Mouse (Mus musculus) hindbrain, embryonic 13.5 days (tissue): Measurements from ENCODE around the gene Gm11444. TPM values are rescaled to one million over a fixed set of nuclear protein-coding genes. Genes with fewer than 3 reads are reported as not detected.
A peak's percentile ranks its signal among the peaks of the same experiment; 100 is the strongest.

Source experiments
- ATAC-seq: fragments of 200-750 bp; cut with Nextera tagmentation; 2 replicates; pipeline ENCODE4 v1.8.0; 2017; ENCODE audit warnings: moderate TSS enrichment; ENCODE audit not compliant: low FRiP score
- H3K27ac ChIP-seq: fragments of 300-500 bp; sonication (generic); 2 replicates; pipeline ENCODE4 v1.5.1; 2015; ENCODE audit warnings: inconsistent platforms, mild to moderate bottlenecking, moderate library complexity
- H3K27me3 ChIP-seq: fragments of 300-500 bp; sonication (generic); 2 replicates; pipeline ENCODE4 v1.6.1; 2015; ENCODE audit warnings: mild to moderate bottlenecking, inconsistent platforms
- H3K36me3 ChIP-seq: fragments of 300-500 bp; sonication (generic); 2 replicates; pipeline ENCODE4 v1.6.1; 2015; ENCODE audit warnings: mild to moderate bottlenecking, inconsistent platforms
- H3K4me1 ChIP-seq: fragments of 300-500 bp; sonication (generic); replicated peaks from 2 replicates; pipeline ENCODE4 v1.6.1; 2015; ENCODE audit warnings: inconsistent platforms
- H3K4me2 ChIP-seq: fragments of 300-500 bp; sonication (generic); 2 replicates; pipeline ENCODE4 v1.6.1; 2015; ENCODE audit warnings: inconsistent platforms, mild to moderate bottlenecking, moderate library complexity
- H3K4me3 ChIP-seq: fragments of 300-500 bp; sonication (generic); 2 replicates; pipeline ENCODE4 v1.5.1; 2015; ENCODE audit warnings: mild to moderate bottlenecking, inconsistent platforms
- H3K9ac ChIP-seq: fragments of 300-500 bp; sonication (generic); 2 replicates; pipeline ENCODE4 v1.6.1; 2015; ENCODE audit warnings: mild to moderate bottlenecking, inconsistent platforms
- H3K9me3 ChIP-seq: fragments of 300-500 bp; sonication (generic); 2 replicates; pipeline ENCODE4 v1.6.1; 2016; ENCODE audit warnings: inconsistent platforms
- WGBS: fragments of 180-500 bp; shearing (Covaris S2); methylation state at CpG from one replicate; pipeline ENCODE4 v1.1.7; 2015; 5-methylcytosine and 5-hydroxymethylcytosine counted together
- polyA plus RNA-seq: library from polyadenylated mRNA; unstranded; fragments of >200 nt; fragmentation: Nextera tagmentation; extraction: Ambion mirVana; gene quantifications from 2 replicates; pipeline ENCODE4 v1.2.1, GENCODE M21; 2015

The Gm11444 gene
- polyA plus RNA-seq: not detected in 2 replicates

- peak within 1 kb of the TSS; percentile 52 for H3K4me2 ChIP-seq
- 80% methylated on average over 6 of the region's 6 CpGs for WGBS
- no peak for ATAC-seq
- no peaks in the 10 kb centered on the region for H3K4me1 ChIP-seq
- no peaks in the 10 kb centered on the region for H3K9me3 ChIP-seq
- H3K27me3 ChIP-seq: peaks cover 39% of the 10 kb centered on the region
- H3K9ac ChIP-seq: no peak within 1 kb of the TSS
- no peaks in the 10 kb centered on the region for H3K36me3 ChIP-seq
- no peak within 1 kb of the TSS for H3K27ac ChIP-seq
- peak within 1 kb of the TSS; percentile 29 for H3K4me3 ChIP-seq
Observed at GRCm38 (mm10) chr11:85850233-85850632, at the start of gene Gm11444. TSS of gene Gm11444 (minus strand) at chr11:85850333.

- Histone ChIP-seq H3K36me3 (no peaks in the 10 kb centered on the region), H3K27ac (no peak overlapping the region), H3K4me2 (no peak overlapping the region), H3K9me3 (no peaks in the 10 kb centered on the region), H3K9ac (no peak overlapping the region), H3K27me3 (peaks cover 98% of the 10 kb centered on the region), H3K4me1 (peaks cover 9% of the 10 kb centered on the region), H3K4me3 (no peak overlapping the region)
- WGBS: 26% methylated on average over 10 of the region's 13 CpGs
- ATAC-seq: no peak
Observed at GRCm38 (mm10) chr11:85896335-85896985, 46.3 kb upstream of the Gm11444 start.

GRCm38 (mm10) chr11:85894731-85895545 is 44.8 kb upstream of the Gm11444 start:
- H3K36me3 ChIP-seq: no peaks in the 10 kb centered on the region
- peaks cover 98% of the 10 kb centered on the region for H3K27me3 ChIP-seq
- H3K9me3 ChIP-seq: no peaks in the 10 kb centered on the region
- 1% methylated on average over 43 of the region's 43 CpGs for WGBS
- peak overlapping the region; percentile 22 for H3K4me3 ChIP-seq
- peaks cover 17% of the 10 kb centered on the region for H3K4me1 ChIP-seq
- H3K4me2 ChIP-seq: peak overlapping the region; percentile 47
- H3K27ac ChIP-seq: no peak overlapping the region
- H3K9ac ChIP-seq: peak overlapping the region; percentile 46; the same call in 1 of the 2 replicates
- ATAC-seq: no peak

- H3K9me3 ChIP-seq: no peaks in the 10 kb centered on the region
- no peak overlapping the region for H3K4me3 ChIP-seq
- no peak for ATAC-seq
- H3K36me3 ChIP-seq: no peaks in the 10 kb centered on the region
- H3K27ac ChIP-seq: no peak overlapping the region
- H3K4me1 ChIP-seq: peaks cover 20% of the 10 kb centered on the region
- peaks cover 100% of the 10 kb centered on the region for H3K27me3 ChIP-seq
- H3K9ac ChIP-seq: no peak overlapping the region
- H3K4me2 ChIP-seq: no peak overlapping the region
- WGBS: 4% methylated on average over 3 of the region's 3 CpGs
Observed at GRCm38 (mm10) chr11:85894136-85894530, 44.0 kb upstream of the Gm11444 start.

- H3K27ac ChIP-seq: no peak overlapping the region
- H3K4me1 ChIP-seq: peaks cover 20% of the 10 kb centered on the region
- no peak overlapping the region for H3K4me3 ChIP-seq
- no peak for ATAC-seq
- 3% methylated on average over 13 of the region's 13 CpGs for WGBS
- H3K9me3 ChIP-seq: no peaks in the 10 kb centered on the region
- no peak overlapping the region for H3K4me2 ChIP-seq
- H3K36me3 ChIP-seq: no peaks in the 10 kb centered on the region
- no peak overlapping the region for H3K9ac ChIP-seq
- H3K27me3 ChIP-seq: peaks cover 100% of the 10 kb centered on the region
Observed at GRCm38 (mm10) chr11:85893400-85894135, 43.4 kb upstream of the Gm11444 start.

GRCm38 (mm10) chr11:85892771-85893170 is 42.6 kb upstream of the Gm11444 start:
- Histone ChIP-seq H3K4me2 (no peak overlapping the region), H3K36me3 (no peaks in the 10 kb centered on the region), H3K4me3 (no peak overlapping the region), H3K27me3 (peaks cover 99% of the 10 kb centered on the region), H3K9me3 (no peaks in the 10 kb centered on the region), H3K4me1 (peaks cover 25% of the 10 kb centered on the region), H3K27ac (no peak overlapping the region), H3K9ac (no peak overlapping the region)
- ATAC-seq: no peak
- 2% methylated on average over 6 of the region's 6 CpGs for WGBS

- no peaks in the 10 kb centered on the region for H3K9me3 ChIP-seq
- no peak overlapping the region for H3K4me3 ChIP-seq
- no peak overlapping the region for H3K9ac ChIP-seq
- H3K27me3 ChIP-seq: peaks cover 91% of the 10 kb centered on the region
- no peak overlapping the region for H3K27ac ChIP-seq
- no peak for ATAC-seq
- H3K4me1 ChIP-seq: peaks cover 25% of the 10 kb centered on the region
- no peaks in the 10 kb centered on the region for H3K36me3 ChIP-seq
- H3K4me2 ChIP-seq: no peak overlapping the region
- WGBS: 7% methylated on average over 2 of the region's 2 CpGs
Observed at GRCm38 (mm10) chr11:85891692-85892040, 41.5 kb upstream of the Gm11444 start.

GRCm38 (mm10) chr11:85891010-85891691 is 41.0 kb upstream of the Gm11444 start:
- H3K4me3 ChIP-seq: no peak overlapping the region
- WGBS: under 1% methylated on average over 13 of the region's 13 CpGs
- no peak for ATAC-seq
- peaks cover 91% of the 10 kb centered on the region for H3K27me3 ChIP-seq
- no peak overlapping the region for H3K9ac ChIP-seq
- no peak overlapping the region for H3K4me2 ChIP-seq
- H3K27ac ChIP-seq: no peak overlapping the region
- H3K4me1 ChIP-seq: peaks cover 28% of the 10 kb centered on the region
- no peaks in the 10 kb centered on the region for H3K36me3 ChIP-seq
- H3K9me3 ChIP-seq: no peaks in the 10 kb centered on the region

GRCm38 (mm10) chr11:85890563-85890845 is 40.4 kb upstream of the Gm11444 start:
- WGBS: 2% methylated on average over 13 of the region's 13 CpGs
- Histone ChIP-seq H3K36me3 (no peaks in the 10 kb centered on the region), H3K27ac (no peak overlapping the region), H3K4me1 (peaks cover 29% of the 10 kb centered on the region), H3K9ac (no peak overlapping the region), H3K4me2 (no peak overlapping the region), H3K4me3 (no peak overlapping the region), H3K27me3 (peaks cover 91% of the 10 kb centered on the region), H3K9me3 (no peaks in the 10 kb centered on the region)
- ATAC-seq: no peak

- no peak for ATAC-seq
- no peak overlapping the region for H3K9ac ChIP-seq
- H3K27ac ChIP-seq: no peak overlapping the region
- peaks cover 91% of the 10 kb centered on the region for H3K27me3 ChIP-seq
- no peaks in the 10 kb centered on the region for H3K36me3 ChIP-seq
- 1% methylated on average over 47 of the region's 47 CpGs for WGBS
- peaks cover 25% of the 10 kb centered on the region for H3K4me1 ChIP-seq
- no peak overlapping the region for H3K4me2 ChIP-seq
- 0 out of 2 replicates have a peak overlapping the region, but pooled peaks have one; percentile 3 for H3K4me3 ChIP-seq
- no peaks in the 10 kb centered on the region for H3K9me3 ChIP-seq
Observed at GRCm38 (mm10) chr11:85889730-85890562, 39.8 kb upstream of the Gm11444 start.

- no peak overlapping the region for H3K9ac ChIP-seq
- H3K4me1 ChIP-seq: peaks cover 20% of the 10 kb centered on the region
- H3K27me3 ChIP-seq: peaks cover 91% of the 10 kb centered on the region
- H3K36me3 ChIP-seq: no peaks in the 10 kb centered on the region
- H3K4me3 ChIP-seq: no peak overlapping the region
- no peak for ATAC-seq
- no peak overlapping the region for H3K27ac ChIP-seq
- WGBS: 17% methylated on average over 8 of the region's 8 CpGs
- no peak overlapping the region for H3K4me2 ChIP-seq
- H3K9me3 ChIP-seq: no peaks in the 10 kb centered on the region
Observed at GRCm38 (mm10) chr11:85889056-85889729, 39.1 kb upstream of the Gm11444 start.
